Mouse (Mus musculus) lung, adult 18-20 months (tissue): ENCODE results near the gene Ccdc33.

Experiments
- DNase-seq, 2 experiments: peaks; one replicate each; pipeline ENCODE4 v3.0.0; 2022; ENCODE audit warnings: mixed read lengths in 2 of 2

Ccdc33 gene

GRCm38 (mm10) chr9:58044828-58045227 is 73.8 kb downstream of the Ccdc33 start:
- DNase-seq: no peak

- peak; percentile 18 to 20 for DNase-seq
These were observed 75.1 kb downstream of the Ccdc33 start for GRCm38 (mm10) chr9:58043496-58044017.

GRCm38 (mm10) chr9:58042391-58042790 is 76.2 kb downstream of the Ccdc33 start:
- DNase-seq: peak in 1 of 2 experiments; percentile 15

GRCm38 (mm10) chr9:58040977-58041376 is 77.6 kb downstream of the Ccdc33 start:
- no peak for DNase-seq

GRCm38 (mm10) chr9:58038500-58039168 is 80.0 kb downstream of the Ccdc33 start:
- peak; percentile 57 to 60 for DNase-seq

- no peak for DNase-seq
These were observed 81.7 kb downstream of the Ccdc33 start for GRCm38 (mm10) chr9:58036961-58037360.

- DNase-seq: no peak
These were observed 82.5 kb downstream of the Ccdc33 start for GRCm38 (mm10) chr9:58035951-58036698.

- DNase-seq: no peak
These were observed 83.1 kb downstream of the Ccdc33 start for GRCm38 (mm10) chr9:58035519-58035918.

GRCm38 (mm10) chr9:58031895-58032294 is 86.7 kb downstream of the Ccdc33 start:
- no peak for DNase-seq

- no peak for DNase-seq
These were observed 89.0 kb downstream of the Ccdc33 start for GRCm38 (mm10) chr9:58029635-58030034.

GRCm38 (mm10) chr9:58028841-58029240 is 89.8 kb downstream of the Ccdc33 start:
- no peak for DNase-seq

GRCm38 (mm10) chr9:58027426-58028180 is 91.0 kb downstream of the Ccdc33 start:
- no peak for DNase-seq

- no peak for DNase-seq
These were observed 92.6 kb downstream of the Ccdc33 start for GRCm38 (mm10) chr9:58025995-58026394.

GRCm38 (mm10) chr9:58018385-58018784 is 100.2 kb downstream of the Ccdc33 start:
- DNase-seq: no peak

GRCm38 (mm10) chr9:58016962-58017361 is 101.7 kb downstream of the Ccdc33 start:
- no peak for DNase-seq

- no peak for DNase-seq
These were observed 102.8 kb downstream of the Ccdc33 start for GRCm38 (mm10) chr9:58015856-58016255.

GRCm38 (mm10) chr9:58014393-58015160 is 104.0 kb downstream of the Ccdc33 start:
- DNase-seq: no peak

GRCm38 (mm10) chr9:58012935-58013334 is 105.7 kb downstream of the Ccdc33 start:
- DNase-seq: no peak

GRCm38 (mm10) chr9:58012486-58012885 is 106.1 kb downstream of the Ccdc33 start:
- no peak for DNase-seq

- DNase-seq: no peak
These were observed 107.1 kb downstream of the Ccdc33 start for GRCm38 (mm10) chr9:58011552-58011951.

- DNase-seq: no peak
These were observed 107.6 kb downstream of the Ccdc33 start for GRCm38 (mm10) chr9:58011027-58011426.

GRCm38 (mm10) chr9:58009588-58009987 is 109.0 kb downstream of the Ccdc33 start:
- DNase-seq: no peak

GRCm38 (mm10) chr9:58009015-58009362 is 109.6 kb downstream of the Ccdc33 start:
- peak in 1 of 2 experiments; percentile 16 for DNase-seq
